Mouse (Mus musculus) cerebellum, postnatal 36 days (tissue): ENCODE measurements around the gene Trpm3.

ENCODE experiments used
- DNase-seq, 2 experiments: peaks; one replicate each; pipeline ENCODE4 v3.0.0; 2021 to 2022; ENCODE audit warnings: mixed read lengths in 2 of 2

Gene Trpm3

GRCm38 (mm10) chr19:22138590-22139421 is at the start of gene Trpm3:
Gene Trpm3 (plus strand): TSS chr19:22139046.
- DNase-seq = peak; percentile 68 to 72

DNA sequence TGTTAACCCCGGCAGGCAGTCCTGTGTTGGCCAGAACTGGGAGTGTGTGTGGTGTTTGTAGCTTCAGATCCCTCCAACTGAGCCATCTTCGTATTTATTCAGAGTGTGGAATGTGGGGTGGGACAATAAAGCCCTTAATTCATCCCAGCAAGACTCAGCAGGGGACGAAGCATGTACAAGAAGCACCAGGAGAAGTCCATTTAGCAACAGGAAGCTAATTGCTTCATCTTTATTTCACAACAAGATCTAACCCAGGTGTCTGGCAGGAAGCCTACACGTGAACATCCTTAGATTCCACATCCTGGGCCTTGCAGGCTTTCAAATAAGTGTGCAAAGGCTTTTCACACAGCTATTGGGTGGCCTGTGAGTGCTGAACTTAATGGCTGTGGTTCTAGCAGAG is 38.3 kb upstream of the Trpm3 start:
- no peak for DNase-seq

DNA sequence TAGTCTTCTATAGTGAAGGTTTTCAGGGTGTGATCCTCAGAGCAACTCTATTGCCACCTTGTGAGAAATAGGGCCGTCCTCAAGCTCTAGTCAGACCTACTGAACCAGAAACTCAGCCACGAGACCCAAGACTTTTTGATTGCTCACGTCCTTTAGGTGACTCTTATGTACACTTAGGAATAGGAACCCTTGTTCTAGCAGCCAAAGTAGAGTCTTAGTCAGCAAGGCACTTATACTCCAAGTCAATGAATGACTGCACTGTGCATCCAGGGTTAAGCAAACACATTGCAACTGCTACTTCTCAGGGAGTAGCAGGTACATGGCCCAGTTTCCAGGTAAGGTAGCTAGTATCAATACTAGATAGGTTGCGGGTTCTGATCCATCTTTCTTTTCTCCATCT is 35.0 kb upstream of the Trpm3 start:
- no peak for DNase-seq

DNA sequence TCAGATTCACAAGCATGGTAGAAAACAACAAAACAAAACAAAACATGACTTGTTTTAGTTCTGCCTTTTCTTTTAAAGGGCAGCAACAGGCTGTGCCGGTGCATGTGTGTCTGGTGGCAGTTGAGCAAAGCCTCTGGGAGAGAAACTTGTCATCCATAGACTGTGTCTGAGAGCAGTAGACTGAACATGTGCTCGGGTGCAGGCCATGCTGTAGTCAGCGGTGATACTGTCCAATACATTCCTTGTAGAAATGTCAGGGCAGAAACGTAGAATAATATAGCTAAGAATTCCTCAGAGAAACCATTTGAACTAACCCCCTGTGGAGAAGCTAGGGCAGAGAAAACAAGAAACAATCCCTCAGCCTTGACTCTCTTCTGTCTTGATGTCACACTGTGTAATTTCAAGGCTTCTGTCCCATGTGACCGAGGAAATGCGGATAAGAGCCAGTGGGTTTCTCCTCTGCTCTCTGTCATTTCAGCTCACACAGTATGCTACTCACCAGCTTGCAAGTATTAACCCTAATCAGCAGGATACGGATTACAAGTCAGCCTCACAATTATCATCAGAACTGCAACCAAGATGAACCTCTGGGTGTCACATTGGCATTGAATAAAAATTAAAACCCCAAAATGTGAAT is 33.9 kb upstream of the Trpm3 start:
- no peak for DNase-seq

DNA sequence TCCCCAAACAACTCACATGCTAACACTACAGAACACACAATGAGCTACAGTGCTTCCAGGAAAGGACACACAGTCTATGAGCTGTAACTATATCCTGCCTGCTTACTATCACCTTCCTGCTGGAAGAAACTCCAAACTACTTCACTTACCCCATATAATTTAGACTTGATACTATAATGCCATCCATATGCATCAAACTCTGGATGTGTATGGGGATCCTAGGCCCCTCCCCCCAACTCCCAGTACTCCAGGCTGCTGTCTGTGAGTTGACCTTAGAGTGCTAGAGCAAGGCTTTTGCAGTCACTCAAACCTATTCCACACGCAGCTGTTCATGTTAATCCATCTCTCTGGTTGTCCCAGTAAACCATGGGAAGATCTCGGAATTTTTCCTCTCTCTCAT is 33.2 kb upstream of the Trpm3 start:
- DNase-seq = no peak

DNA sequence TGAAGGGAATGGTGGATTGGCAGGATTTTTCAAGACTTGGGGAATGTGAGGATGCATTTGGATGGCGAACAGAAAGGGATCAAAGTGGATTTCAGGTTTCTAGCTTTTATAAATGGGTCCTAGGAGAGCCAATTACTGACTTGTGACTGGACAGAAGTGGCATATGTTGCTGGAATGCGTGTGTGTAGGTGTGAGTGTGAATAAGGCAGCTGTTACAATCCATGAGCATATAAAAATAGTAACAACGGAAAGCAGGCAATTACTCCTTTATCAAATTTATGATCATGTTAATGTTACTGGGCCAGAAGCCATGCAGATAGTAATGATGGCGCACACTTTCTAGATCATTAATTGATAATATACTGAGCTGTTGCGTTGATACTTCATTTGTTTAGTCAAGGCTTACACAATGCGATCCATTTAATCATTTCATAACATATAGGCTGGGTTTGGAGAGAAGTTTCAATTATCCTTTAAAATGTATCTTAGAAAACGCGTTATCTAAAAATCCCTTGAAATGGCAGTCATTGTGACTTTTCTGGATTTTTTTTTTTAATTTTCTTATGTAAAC is 29.9 kb upstream of the Trpm3 start:
- no peak for DNase-seq

DNA sequence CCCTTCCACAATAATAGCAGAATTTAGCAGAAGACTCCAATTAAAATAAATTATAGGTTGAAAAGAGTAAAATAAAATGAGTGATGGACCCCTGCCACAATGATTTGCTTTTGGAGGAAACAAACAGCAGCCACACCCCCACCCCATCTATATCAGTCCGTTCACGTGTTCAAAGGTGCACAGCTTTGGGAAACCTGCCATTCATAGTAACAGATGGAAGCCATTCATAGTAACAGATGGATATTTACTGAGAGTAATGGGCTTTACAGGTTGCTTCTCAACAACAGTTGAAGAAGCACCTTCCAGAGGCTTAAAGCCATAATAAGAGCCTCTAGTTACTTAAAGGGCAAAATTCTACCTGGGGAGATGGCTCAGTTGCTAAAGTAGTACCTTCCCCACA is 17.9 kb upstream of the Trpm3 start:
- DNase-seq = peak in 1 of 2 experiments; percentile 4

- DNase-seq = no peak
These were observed 17.2 kb upstream of the Trpm3 start for GRCm38 (mm10) chr19:22121631-22122030.

- peak; percentile 13 to 40 for DNase-seq
These were observed 6.2 kb upstream of the Trpm3 start for GRCm38 (mm10) chr19:22132626-22133025.

GRCm38 (mm10) chr19:22178549-22178948 is 39.7 kb downstream of the Trpm3 start:
- no peak for DNase-seq

DNA sequence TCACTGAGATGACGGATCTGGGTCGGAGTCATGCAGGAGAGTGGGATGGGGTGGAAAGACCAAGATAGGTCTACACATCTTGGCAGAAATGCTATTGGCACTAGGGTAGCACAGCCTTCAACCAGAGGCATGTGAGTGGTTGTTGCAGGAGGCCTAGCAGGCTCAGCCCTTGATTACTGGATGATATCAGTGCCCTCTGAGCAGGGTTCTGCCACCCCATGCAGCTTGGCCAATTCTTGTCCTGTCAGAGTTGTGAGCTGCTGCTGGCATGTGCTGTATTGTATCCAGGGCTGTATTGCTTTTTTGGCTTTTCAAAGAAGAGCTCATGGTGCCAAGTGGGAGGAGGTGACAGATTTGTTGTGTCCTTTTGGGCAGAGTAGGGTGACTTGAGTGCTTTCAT is 40.2 kb downstream of the Trpm3 start:
- DNase-seq = no peak

DNA sequence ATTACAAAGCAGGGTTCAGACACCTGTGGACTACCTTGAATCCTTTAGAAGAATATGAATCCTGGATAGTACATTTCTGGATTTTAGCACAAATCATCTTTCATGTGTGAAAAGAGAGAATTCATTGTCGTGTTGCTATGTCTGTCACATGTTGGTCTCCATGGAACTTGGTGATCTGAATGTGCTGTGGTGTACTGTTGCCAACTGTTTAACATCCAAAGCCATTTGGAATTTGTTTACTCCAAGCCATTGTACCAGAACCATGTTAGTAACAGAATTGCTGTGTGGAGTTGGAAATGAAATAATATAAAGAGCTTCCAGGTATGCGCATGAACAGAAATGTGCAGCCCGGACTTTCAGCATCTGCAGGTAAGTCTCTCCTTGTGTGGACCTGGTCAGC is 41.3 kb downstream of the Trpm3 start:
- DNase-seq = no peak

GRCm38 (mm10) chr19:22189716-22190115 is 50.9 kb downstream of the Trpm3 start:
- DNase-seq = no peak

DNA sequence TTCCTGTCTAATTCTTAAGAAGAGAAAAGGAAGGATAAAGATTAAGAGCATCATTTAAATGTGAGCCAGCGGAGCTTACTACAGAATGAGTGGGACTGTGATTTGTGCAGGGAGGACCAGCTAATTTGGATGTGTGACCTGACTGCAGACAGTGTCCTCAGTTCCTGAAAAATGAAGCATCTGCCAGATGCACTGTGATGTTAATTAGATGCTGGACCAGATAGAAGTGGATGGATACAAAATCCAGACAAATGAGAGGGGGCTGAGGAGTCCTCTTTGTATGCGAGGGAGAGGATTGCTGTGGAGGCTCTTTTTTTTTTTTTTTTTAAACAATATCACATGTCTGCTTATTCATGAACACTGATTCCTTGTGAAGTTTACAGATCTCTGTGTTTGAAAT is 83.7 kb downstream of the Trpm3 start:
- no peak for DNase-seq

DNA sequence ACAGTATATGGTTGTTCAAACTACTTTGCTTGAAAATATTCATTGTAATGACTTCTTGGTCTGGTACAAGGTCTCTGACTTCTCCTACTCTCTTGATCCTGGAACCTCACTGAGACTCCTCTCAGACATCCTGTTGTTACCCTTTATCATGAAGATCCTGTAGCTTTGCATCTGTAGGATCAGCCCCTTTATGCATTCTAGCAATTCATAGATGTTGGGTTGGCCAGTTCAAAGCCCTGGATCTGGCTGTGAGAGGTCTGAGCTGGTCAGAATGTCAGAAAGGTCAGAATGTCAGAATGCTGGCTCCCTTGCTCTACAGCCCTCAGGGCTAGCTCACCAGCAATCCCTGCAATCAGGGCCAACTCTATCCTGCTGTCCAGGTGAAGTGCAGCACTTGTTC is 95.3 kb downstream of the Trpm3 start:
- DNase-seq = no peak

DNA sequence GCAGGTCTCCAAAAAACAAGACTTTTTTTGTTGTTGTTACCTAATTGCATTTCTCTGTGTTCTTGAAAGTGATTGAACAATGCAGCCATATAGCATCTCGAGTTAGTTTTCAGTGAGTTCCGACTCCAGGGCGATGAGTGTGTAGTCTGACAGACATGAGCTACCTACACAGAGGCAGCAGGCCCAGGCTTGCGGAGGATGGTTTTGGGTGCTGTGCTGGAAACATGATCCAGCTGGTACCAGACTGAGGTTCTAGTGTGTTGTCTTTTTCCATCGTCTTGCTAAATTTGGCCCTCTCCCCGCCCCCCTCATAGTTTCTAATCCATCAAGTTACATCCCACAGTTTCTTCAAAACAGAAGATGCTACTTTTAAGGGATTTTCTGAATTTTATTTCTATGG is 110.2 kb downstream of the Trpm3 start:
- no peak for DNase-seq

DNA sequence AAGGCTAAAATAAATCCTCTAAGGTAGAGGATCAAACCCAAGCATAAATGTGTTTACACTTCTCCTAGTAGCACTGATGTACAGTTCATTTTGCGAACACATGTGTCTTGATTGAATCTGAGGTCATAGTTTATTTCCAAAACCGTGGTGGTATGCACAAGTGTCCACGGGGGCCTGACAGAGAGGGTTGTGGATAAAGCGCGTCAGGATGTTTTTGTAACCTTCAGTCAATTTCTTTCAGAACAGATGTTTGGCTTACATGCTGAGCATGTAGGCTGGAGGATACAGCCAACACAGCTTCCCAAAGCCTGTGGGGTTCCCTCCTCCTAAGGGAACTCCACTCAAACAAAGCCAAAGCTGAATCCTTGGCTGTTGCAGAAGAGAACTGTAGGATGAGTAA is 134.1 kb downstream of the Trpm3 start:
- no peak for DNase-seq

- DNase-seq = no peak
These were observed 145.8 kb downstream of the Trpm3 start for GRCm38 (mm10) chr19:22284651-22285050.

- no peak for DNase-seq
These were observed 153.8 kb downstream of the Trpm3 start for GRCm38 (mm10) chr19:22292671-22293070.

GRCm38 (mm10) chr19:22300906-22301305 is 162.1 kb downstream of the Trpm3 start:
- peak in 1 of 2 experiments; percentile 5 for DNase-seq

GRCm38 (mm10) chr19:22303021-22303951 is 164.4 kb downstream of the Trpm3 start:
- peak; percentile 67 to 69 for DNase-seq

DNA sequence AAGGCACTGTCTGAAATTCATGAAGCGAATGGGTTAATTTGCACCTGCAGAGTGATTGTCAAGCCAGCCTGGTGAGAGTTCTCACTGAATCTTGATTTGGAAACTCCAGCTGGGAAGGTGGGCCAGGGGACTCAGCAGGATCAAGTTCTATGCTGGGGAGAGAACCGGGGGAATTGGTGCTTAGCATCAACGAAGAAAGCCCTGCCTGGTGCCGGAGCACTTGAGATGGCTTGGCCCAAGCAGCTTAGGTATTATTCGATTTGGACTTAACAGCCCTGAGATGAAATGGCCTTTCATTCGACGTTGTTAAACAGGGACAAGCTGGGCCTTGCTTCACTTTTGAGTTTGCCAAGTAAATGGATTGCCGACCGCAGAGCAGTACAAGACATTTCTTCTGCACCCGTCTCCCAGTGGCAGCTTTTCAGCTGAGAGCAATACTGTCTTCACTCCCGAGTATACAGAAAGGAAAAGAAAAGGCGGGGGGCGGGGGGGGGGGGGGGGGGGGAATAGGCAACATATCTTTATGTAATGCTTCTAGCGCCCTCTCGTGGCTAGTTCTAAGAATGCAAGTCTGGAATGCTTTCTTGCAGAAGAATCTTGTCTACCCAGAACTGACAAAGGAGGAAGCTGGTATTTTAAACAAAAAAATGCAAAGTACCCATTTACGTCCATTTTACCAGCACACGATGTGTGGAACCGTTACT is 165.3 kb downstream of the Trpm3 start:
- peak; percentile 84 to 95 for DNase-seq
